Mouse (Mus musculus) lung, embryonic 15.5 days (tissue): ENCODE measurements at regions not wholly inside any gene's neighbourhood (a gene's known extent, or its start where the extent isn't known, plus 50 kb on each side); places are given as distances from the start of the nearest gene placed in this dataset.
"Not testable (repeated sequence)": the region's sequence is repeated elsewhere in the genome, so short reads cannot be mapped to it uniquely, and the experiment has no call there.

ENCODE experiments used
- ATAC-seq: fragments of 200-750 bp; cut with Nextera tagmentation; 2 replicates; pipeline ENCODE4 v1.8.0; 2017; ENCODE audit warnings: moderate number of reproducible peaks, borderline replicate concordance; ENCODE audit not compliant: low FRiP score, low TSS enrichment; ENCODE audit errors: extremely low read depth
- H3K27ac ChIP-seq: fragments of 300-500 bp; sonication (generic); 2 replicates; pipeline ENCODE4 v1.5.1; 2015; ENCODE audit warnings: moderate library complexity, mild to moderate bottlenecking, inconsistent platforms
- H3K27me3 ChIP-seq: fragments of 300-500 bp; sonication (generic); 2 replicates; pipeline ENCODE4 v1.6.1; 2015; ENCODE audit warnings: inconsistent platforms
- H3K36me3 ChIP-seq: fragments of 300-500 bp; sonication (generic); 2 replicates; pipeline ENCODE4 v1.6.1; 2015; ENCODE audit warnings: inconsistent platforms
- H3K4me1 ChIP-seq: fragments of 300-500 bp; sonication (generic); 2 replicates; pipeline ENCODE4 v1.6.1; 2015; ENCODE audit warnings: inconsistent platforms
- H3K4me2 ChIP-seq: fragments of 300-500 bp; sonication (generic); 2 replicates; pipeline ENCODE4 v1.6.1; 2015; ENCODE audit warnings: inconsistent platforms, mild to moderate bottlenecking, moderate library complexity
- H3K4me3 ChIP-seq: fragments of 300-500 bp; sonication (generic); 2 replicates; pipeline ENCODE4 v1.5.1; 2015; ENCODE audit warnings: mild to moderate bottlenecking, inconsistent platforms
- H3K9ac ChIP-seq: fragments of 300-500 bp; sonication (generic); 2 replicates; pipeline ENCODE4 v1.6.1; 2015; ENCODE audit warnings: inconsistent platforms
- H3K9me3 ChIP-seq: fragments of 300-500 bp; sonication (generic); 2 replicates; pipeline ENCODE4 v1.6.1; 2016; ENCODE audit warnings: inconsistent platforms
- WGBS: fragments of 180-500 bp; shearing (Covaris S2); methylation state at CpG from one replicate; pipeline ENCODE4 v1.1.7; 2015; 5-methylcytosine and 5-hydroxymethylcytosine counted together

DNA sequence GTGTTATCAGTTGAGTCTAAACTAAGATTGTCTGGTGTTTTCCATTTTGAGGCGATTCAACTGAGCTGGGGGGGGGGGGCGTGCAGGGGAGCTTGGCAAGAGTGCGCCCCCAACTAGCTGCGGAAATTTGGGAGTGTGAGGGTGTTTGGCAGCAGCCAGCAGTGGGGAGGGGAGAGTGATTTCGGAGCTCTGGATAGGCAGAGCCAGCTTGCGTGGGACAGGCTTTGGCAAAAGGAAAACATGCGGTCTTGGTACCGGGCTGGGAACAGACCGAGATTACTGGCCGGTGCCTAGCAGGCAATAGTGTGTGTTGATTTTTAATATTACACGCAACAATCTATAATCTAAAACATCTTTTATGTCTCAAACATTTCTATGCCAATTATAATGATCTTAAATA, 199.4 kb upstream of the Cdk6 start:
- H3K36me3 ChIP-seq, ATAC-seq: not testable (repeated sequence)
- 87% methylated on average over 11 of the region's 11 CpGs for WGBS

GRCm38 (mm10) chr5:3146544-3147295, 194.6 kb upstream of the Cdk6 start:
- H3K4me1 ChIP-seq, H3K36me3 ChIP-seq, H3K4me2 ChIP-seq, H3K27me3 ChIP-seq, H3K9me3 ChIP-seq, H3K4me3 ChIP-seq, H3K27ac ChIP-seq, H3K9ac ChIP-seq: not testable (repeated sequence)
- 39% methylated on average over 9 of the region's 11 CpGs for WGBS
- ATAC-seq, result 0 out of 2 replicates have a peak, but pooled peaks have one; percentile 49

More for the DNA sequence above, 199.4 kb upstream of the Cdk6 start:
- H3K27ac ChIP-seq, H3K4me1 ChIP-seq, H3K27me3 ChIP-seq, H3K9ac ChIP-seq, H3K4me2 ChIP-seq, H3K4me3 ChIP-seq, H3K9me3 ChIP-seq: not testable (repeated sequence)

DNA sequence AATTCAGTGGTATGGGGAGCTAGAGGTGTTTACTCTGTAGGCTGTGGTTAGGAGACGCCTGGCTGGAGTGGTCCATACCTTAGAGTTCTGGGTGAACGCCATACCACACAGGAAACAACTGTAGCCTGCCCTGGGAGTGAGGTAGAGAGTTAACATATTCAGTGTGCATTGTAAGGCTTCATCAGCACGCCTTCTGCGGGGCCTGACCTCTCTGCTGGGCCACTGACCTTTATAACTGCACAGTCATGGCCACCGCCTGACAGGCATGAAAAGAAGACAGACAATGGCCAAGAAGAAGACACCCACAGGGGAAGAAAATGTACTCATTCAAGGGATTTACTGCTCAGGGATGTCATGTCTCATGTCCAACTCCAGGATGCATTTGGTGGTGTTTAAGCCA, 191.4 kb upstream of the Cdk6 start:
- not testable (repeated sequence) for H3K4me1 ChIP-seq, H3K4me2 ChIP-seq, H3K9ac ChIP-seq, H3K9me3 ChIP-seq, H3K36me3 ChIP-seq, H3K4me3 ChIP-seq, H3K27me3 ChIP-seq, H3K27ac ChIP-seq
- 71% methylated on average over 5 of the region's 5 CpGs for WGBS
- ATAC-seq, result 0 out of 2 replicates have a peak, but pooled peaks have one; percentile 4

GRCm38 (mm10) chr5:3150766-3151165, 190.5 kb upstream of the Cdk6 start:
- not testable (repeated sequence) for H3K27ac ChIP-seq, H3K4me3 ChIP-seq, ATAC-seq, H3K9ac ChIP-seq, H3K9me3 ChIP-seq, H3K4me1 ChIP-seq, H3K27me3 ChIP-seq, H3K36me3 ChIP-seq, H3K4me2 ChIP-seq
- WGBS, result 66% methylated on average over 4 of the region's 4 CpGs

DNA sequence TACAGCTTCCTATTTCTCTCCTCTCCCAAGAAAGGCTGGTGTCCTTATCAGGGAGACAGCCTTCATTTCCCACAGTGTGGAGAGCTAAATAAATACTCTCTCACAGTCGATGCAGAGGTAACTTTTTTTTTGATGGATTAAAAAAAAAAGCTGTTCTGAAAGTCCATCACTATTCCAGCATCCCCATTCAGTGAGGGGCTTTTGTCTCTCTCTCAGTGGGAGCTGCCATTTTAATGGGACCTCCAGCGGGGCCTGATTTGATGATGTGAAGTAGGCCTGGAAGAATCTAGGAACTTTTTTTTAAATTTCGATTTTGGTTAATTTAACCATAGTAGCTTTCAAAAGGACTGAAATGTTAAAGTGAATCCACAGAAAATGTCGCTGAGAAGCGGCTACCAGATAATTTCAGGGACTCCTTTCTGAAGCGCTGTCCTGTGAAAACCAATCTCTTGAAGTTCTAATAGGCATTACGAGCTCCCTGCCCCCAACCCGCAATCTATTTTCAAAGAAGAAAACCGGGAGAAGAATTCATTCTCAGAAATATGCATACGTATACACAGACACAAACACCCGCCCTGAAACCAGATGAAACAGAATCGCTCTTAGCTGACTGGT, 189.6 kb upstream of the Cdk6 start:
- peak overlapping the region; percentile 73 for H3K4me2 ChIP-seq
- not testable (repeated sequence) for H3K4me1 ChIP-seq, ATAC-seq, H3K9me3 ChIP-seq, H3K9ac ChIP-seq, H3K27me3 ChIP-seq, H3K27ac ChIP-seq, H3K4me3 ChIP-seq, H3K36me3 ChIP-seq
- 15% methylated on average over 12 of the region's 12 CpGs for WGBS

DNA sequence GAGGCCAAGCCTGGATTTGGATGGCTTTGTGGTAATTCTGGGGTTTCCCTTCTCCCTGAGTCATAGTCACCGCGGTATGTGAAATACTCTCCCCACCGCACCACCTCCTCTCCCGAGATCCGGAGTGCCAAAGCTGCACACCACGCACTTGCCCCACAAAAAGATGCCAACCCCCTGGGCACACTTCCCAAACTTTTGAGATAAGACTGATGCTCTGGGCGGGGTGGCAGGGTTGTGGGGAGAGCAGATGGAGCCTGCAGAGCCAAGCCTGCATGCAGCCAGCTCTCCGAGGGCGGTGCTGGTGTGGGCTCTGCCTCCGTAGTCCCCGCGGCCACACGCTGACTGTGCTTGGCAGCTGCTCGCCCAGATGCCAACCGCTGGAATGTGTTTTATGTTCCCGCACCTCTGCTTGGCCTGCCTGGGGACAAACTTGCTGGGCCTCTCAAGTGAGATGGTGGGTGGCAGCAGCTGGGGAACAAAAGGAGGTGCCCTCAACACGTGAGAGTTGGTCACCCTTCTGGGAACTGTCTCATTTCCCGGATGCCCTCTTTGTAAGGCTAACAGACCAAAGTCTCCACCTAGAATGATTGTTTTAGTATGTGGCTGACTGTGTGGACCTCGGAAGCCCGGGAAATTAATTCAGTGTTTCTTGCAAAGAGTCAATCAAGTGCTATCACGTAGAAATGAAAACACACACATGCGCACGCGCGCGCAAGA, 189.0 kb upstream of the Cdk6 start:
- 24% methylated on average over 26 of the region's 26 CpGs for WGBS
- Histone ChIP-seq H3K4me3 (peak overlapping the region; percentile 35), H3K4me2 (peak overlapping the region; percentile 73), H3K9ac (peak overlapping the region; percentile 29; the same call in 1 of the 2 replicates)
- not testable (repeated sequence) for H3K27me3 ChIP-seq, H3K9me3 ChIP-seq, H3K4me1 ChIP-seq, H3K36me3 ChIP-seq, H3K27ac ChIP-seq
- ATAC-seq, result peak; percentile 82

- not testable (repeated sequence) for ATAC-seq, H3K27ac ChIP-seq, H3K9me3 ChIP-seq, H3K9ac ChIP-seq, H3K36me3 ChIP-seq, H3K4me1 ChIP-seq, H3K27me3 ChIP-seq, H3K4me3 ChIP-seq, H3K4me2 ChIP-seq
- WGBS, result 88% methylated on average over 2 of the region's 2 CpGs
Observed at GRCm38 (mm10) chr5:3165511-3165910, 175.8 kb upstream of the Cdk6 start.

GRCm38 (mm10) chr5:3166496-3166895, 174.8 kb upstream of the Cdk6 start:
- H3K36me3 ChIP-seq, H3K9ac ChIP-seq, ATAC-seq: not testable (repeated sequence)

GRCm38 (mm10) chr5:3193592-3193991, 147.7 kb upstream of the Cdk6 start:
- 90% methylated on average over 13 of the region's 13 CpGs for WGBS
- H3K9ac ChIP-seq, H3K4me3 ChIP-seq, H3K9me3 ChIP-seq, H3K27ac ChIP-seq, H3K4me2 ChIP-seq, H3K27me3 ChIP-seq, ATAC-seq, H3K36me3 ChIP-seq: not testable (repeated sequence)
- peaks cover 10% of the 10 kb centered on the region for H3K4me1 ChIP-seq

More at GRCm38 (mm10) chr5:3166496-3166895, 174.8 kb upstream of the Cdk6 start:
- H3K27me3 ChIP-seq, H3K27ac ChIP-seq, H3K4me3 ChIP-seq, H3K4me2 ChIP-seq, H3K9me3 ChIP-seq, H3K4me1 ChIP-seq: not testable (repeated sequence)
- WGBS, result 73% methylated on average over 2 of the region's 2 CpGs

GRCm38 (mm10) chr5:3197952-3198841, 143.1 kb upstream of the Cdk6 start:
- WGBS, result 38% methylated on average over 16 of the region's 16 CpGs
- H3K36me3 ChIP-seq, result no peaks in the 10 kb centered on the region
- H3K9ac ChIP-seq, result no peak overlapping the region
- peak; percentile 65; the same call in 1 of the 2 replicates for ATAC-seq
- H3K27me3 ChIP-seq, result no peaks in the 10 kb centered on the region
- H3K4me3 ChIP-seq, result no peak overlapping the region
- H3K9me3 ChIP-seq, result no peaks in the 10 kb centered on the region
- H3K4me2 ChIP-seq, result peak overlapping the region; percentile 20
- peak overlapping the region; percentile 44; the same call in 1 of the 2 replicates for H3K27ac ChIP-seq
- H3K4me1 ChIP-seq, result peaks cover 14% of the 10 kb centered on the region

DNA sequence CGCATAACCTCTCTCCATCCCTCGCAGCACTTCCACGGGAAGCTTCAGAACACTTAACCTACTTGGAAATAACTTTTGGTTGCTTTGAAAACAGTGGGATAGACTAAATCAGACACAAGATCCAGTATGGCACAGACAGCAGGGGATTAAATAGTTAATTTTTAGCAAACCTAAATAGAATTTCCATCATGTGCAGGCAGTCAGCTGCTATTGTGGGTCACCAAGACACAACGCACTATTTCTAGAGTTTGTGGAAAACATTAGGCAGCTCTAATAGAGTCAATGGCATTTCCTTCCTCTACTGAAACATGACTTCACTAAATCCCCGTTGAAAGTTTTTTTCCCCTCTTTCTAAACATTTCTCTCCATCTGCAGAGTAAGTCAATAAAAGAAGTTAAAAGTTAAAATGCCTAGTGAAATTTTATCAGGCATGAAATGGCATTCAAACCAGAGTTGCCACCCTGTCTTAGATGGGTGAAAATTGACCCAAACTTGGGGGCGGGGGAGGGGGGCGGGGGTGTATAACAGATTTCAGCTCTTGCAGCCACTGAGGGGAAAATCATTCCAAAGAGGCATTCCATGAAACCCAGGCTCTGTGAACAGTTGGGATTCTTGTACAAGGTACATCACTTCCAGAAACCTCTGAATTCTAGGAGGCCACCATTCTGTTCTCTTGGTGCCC, 142.3 kb upstream of the Cdk6 start:
- not testable (repeated sequence) for H3K9me3 ChIP-seq, H3K36me3 ChIP-seq, H3K27me3 ChIP-seq, H3K4me3 ChIP-seq, ATAC-seq, H3K9ac ChIP-seq
- WGBS, result 36% methylated on average over 7 of the region's 7 CpGs
- H3K4me1 ChIP-seq, result peaks cover 14% of the 10 kb centered on the region
- H3K27ac ChIP-seq, result peak overlapping the region; percentile 44; the same call in 1 of the 2 replicates
- peak overlapping the region; percentile 20; the same call in 1 of the 2 replicates for H3K4me2 ChIP-seq
